Mouse (Mus musculus) heart, adult 2 months (tissue): ENCODE measurements around the gene Rpusd3. TPM values are rescaled to one million over a fixed set of nuclear protein-coding genes. Genes with fewer than 3 reads are reported as not detected.

Source experiments
- DNase-seq, 2 experiments: peaks; one replicate each; pipeline ENCODE4 v3.0.0; 2021
- H3K27ac ChIP-seq: fragments of 200-600 bp; 2 replicates; pipeline ENCODE4 v1.8.1; 2022
- H3K27me3 ChIP-seq: fragments of 200-500 bp; 2 replicates; pipeline ENCODE4 v1.6.1; 2012; ENCODE audit warnings: mild to moderate bottlenecking, low read length, inconsistent platforms, mixed read lengths; ENCODE audit not compliant: control insufficient read depth, insufficient read depth
- H3K36me3 ChIP-seq: fragments of 200-500 bp; 2 replicates; pipeline ENCODE4 v1.6.1; 2012; ENCODE audit warnings: low read length, inconsistent platforms; ENCODE audit not compliant: control insufficient read depth, insufficient read depth
- H3K4me1 ChIP-seq: fragments of 200-500 bp; 2 replicates; pipeline ENCODE4 v1.6.1; 2011; ENCODE audit warnings: low read length; ENCODE audit not compliant: control insufficient read depth, insufficient read depth
- H3K4me3 ChIP-seq: fragments of 200-600 bp; 2 replicates; pipeline ENCODE4 v1.8.1; 2022
- H3K79me2 ChIP-seq: fragments of 200-500 bp; replicated peaks from 2 replicates; pipeline ENCODE4 v1.6.1; 2012; ENCODE audit warnings: mild to moderate bottlenecking, inconsistent platforms, low read length, moderate library complexity, mixed read lengths; ENCODE audit not compliant: control insufficient read depth, insufficient read depth
- H3K9ac ChIP-seq: fragments of 200-500 bp; 2 replicates; pipeline ENCODE4 v1.6.1; 2012; ENCODE audit warnings: low read depth, mild to moderate bottlenecking, control low read depth, inconsistent platforms, low read length, mixed read lengths
- CTCF ChIP-seq: fragments of 200-600 bp; IDR thresholded peaks from 2 replicates; pipeline ENCODE4 v1.8.1; 2022; ENCODE audit warnings: antibody characterized with exemption, mild to moderate bottlenecking, moderate library complexity
- EP300 ChIP-seq: fragments of 200-500 bp; IDR thresholded peaks from 2 replicates; pipeline ENCODE4 v1.6.1; 2011; ENCODE audit warnings: low read depth, low read length, control low read depth; ENCODE audit not compliant: insufficient read depth
- POLR2A ChIP-seq: fragments of 200-500 bp; IDR thresholded peaks from 2 replicates; pipeline ENCODE4 v1.6.1; 2011; ENCODE audit warnings: mild to moderate bottlenecking, low read depth, low read length, control low read depth; ENCODE audit not compliant: insufficient read depth
- WGBS: fragments of 180-500 bp; shearing (Covaris S2); methylation state at CpG from one replicate; pipeline ENCODE4 v1.1.7; 2018; 5-methylcytosine and 5-hydroxymethylcytosine counted together
- intact Hi-C: fragments of 180-260 bp; cut with DNase I; formaldehyde crosslinking; loops from one replicate; pipeline ENCODE4 v1.15.1; 2025
- polyA plus RNA-seq: library from polyadenylated mRNA; depleted of rRNA; stranded (reverse); fragments of >200 nt; gene quantifications from 2 replicates; pipeline ENCODE4 v1.2.3, GENCODE M21; 2012
- total RNA-seq, 2 experiments: library from RNA; stranded (reverse); gene quantifications; 2 replicates each; pipeline ENCODE4 v1.2.3; 2021

Gene Rpusd3
- total and polyA plus RNA-seq, 3 experiments: 8.3 to 39.0 (median 10.3) TPM

GRCm38 (mm10) chr6:113395501-113395900 is 23.6 kb downstream of the Rpusd3 start:
- Histone ChIP-seq H3K4me1 (peaks cover 1% of the 10 kb centered on the region; the same call in 1 of the 2 replicates), H3K4me3 (no peak overlapping the region), H3K27me3 (no peaks in the 10 kb centered on the region), H3K27ac (no peak overlapping the region), H3K36me3 (no peaks in the 10 kb centered on the region), H3K79me2 (no peaks in the 10 kb centered on the region), H3K9ac (no peak overlapping the region)
- 0 out of 2 replicates have a peak, but pooled peaks have one; percentile 10 for TF ChIP-seq CTCF
- TF ChIP-seq EP300: no peak
- TF ChIP-seq POLR2A: no peak
- intact Hi-C loops: no loop called here
- no peak for DNase-seq
- WGBS: 92% methylated on average over 6 of the region's 6 CpGs

GRCm38 (mm10) chr6:113394811-113395210 is 24.3 kb downstream of the Rpusd3 start:
- Histone ChIP-seq H3K4me3 (no peak overlapping the region), H3K36me3 (no peaks in the 10 kb centered on the region), H3K79me2 (no peaks in the 10 kb centered on the region), H3K27me3 (no peaks in the 10 kb centered on the region), H3K27ac (no peak overlapping the region), H3K9ac (no peak overlapping the region), H3K4me1 (peaks cover 1% of the 10 kb centered on the region; the same call in 1 of the 2 replicates)
- 88% methylated on average over 11 of the region's 11 CpGs for WGBS
- no peak for DNase-seq
- TF ChIP-seq EP300: no peak
- TF ChIP-seq CTCF: no peak
- TF ChIP-seq POLR2A: no peak
- intact Hi-C loops: no loop called here

GRCm38 (mm10) chr6:113393951-113394350 is 25.2 kb downstream of the Rpusd3 start:
- no peak overlapping the region for H3K4me3 ChIP-seq
- TF ChIP-seq EP300 (no peak), CTCF (no peak), POLR2A (no peak)
- no peaks in the 10 kb centered on the region for H3K27me3 ChIP-seq
- H3K4me1 ChIP-seq: peaks cover 1% of the 10 kb centered on the region; the same call in 1 of the 2 replicates
- no peak overlapping the region for H3K9ac ChIP-seq
- H3K36me3 ChIP-seq: no peaks in the 10 kb centered on the region
- DNase-seq: no peak
- WGBS: 69% methylated on average over 6 of the region's 6 CpGs
- no peak overlapping the region; the same call in 1 of the 2 replicates for H3K27ac ChIP-seq
- intact Hi-C loops: no loop called here
- no peaks in the 10 kb centered on the region for H3K79me2 ChIP-seq

GRCm38 (mm10) chr6:113392387-113393071 is 26.6 kb downstream of the Rpusd3 start:
- peak overlapping the region; percentile 28 for H3K27ac ChIP-seq
- intact Hi-C loops: no loop called here
- H3K4me1 ChIP-seq: peaks cover 1% of the 10 kb centered on the region; the same call in 1 of the 2 replicates
- WGBS: 7% methylated on average over 51 of the region's 51 CpGs
- H3K36me3 ChIP-seq: no peaks in the 10 kb centered on the region
- TF ChIP-seq CTCF (no peak), EP300 (no peak), POLR2A (no peak)
- H3K4me3 ChIP-seq: peak overlapping the region; percentile 42
- DNase-seq: peak; percentile 58 to 59
- H3K9ac ChIP-seq: peak overlapping the region; percentile 72
- H3K79me2 ChIP-seq: no peaks in the 10 kb centered on the region
- no peaks in the 10 kb centered on the region for H3K27me3 ChIP-seq

- no peak for DNase-seq
- Histone ChIP-seq H3K4me3 (peak overlapping the region; percentile 42), H3K36me3 (no peaks in the 10 kb centered on the region), H3K27me3 (no peaks in the 10 kb centered on the region), H3K27ac (no peak overlapping the region; the same call in 1 of the 2 replicates), H3K9ac (peak overlapping the region; percentile 72; the same call in 1 of the 2 replicates), H3K4me1 (peaks cover 1% of the 10 kb centered on the region; the same call in 1 of the 2 replicates), H3K79me2 (no peaks in the 10 kb centered on the region)
- 22% methylated on average over 10 of the region's 10 CpGs for WGBS
- intact Hi-C loops: no loop called here
- TF ChIP-seq POLR2A (no peak), CTCF (no peak), EP300 (no peak)
These were observed 27.1 kb downstream of the Rpusd3 start for GRCm38 (mm10) chr6:113392015-113392386.

GRCm38 (mm10) chr6:113390715-113391114 is 28.4 kb downstream of the Rpusd3 start:
- TF ChIP-seq POLR2A: no peak
- TF ChIP-seq CTCF: no peak
- no peak for TF ChIP-seq EP300
- DNase-seq: no peak
- Histone ChIP-seq H3K9ac (no peak overlapping the region), H3K27me3 (no peaks in the 10 kb centered on the region), H3K27ac (no peak overlapping the region), H3K4me1 (peaks cover 1% of the 10 kb centered on the region; the same call in 1 of the 2 replicates), H3K36me3 (no peaks in the 10 kb centered on the region), H3K79me2 (no peaks in the 10 kb centered on the region), H3K4me3 (no peak overlapping the region)
- WGBS: 83% methylated on average over 3 of the region's 3 CpGs
- intact Hi-C loops: no loop called here
